Mouse (Mus musculus) hindbrain, embryonic 12.5 days (tissue): ENCODE measurements around the gene Tomm5. TPM values are rescaled to one million over a fixed set of nuclear protein-coding genes. Genes with fewer than 3 reads are reported as not detected.

ENCODE experiments used
- ATAC-seq: fragments of 200-750 bp; cut with Nextera tagmentation; 2 replicates; pipeline ENCODE4 v1.8.0; 2017; ENCODE audit warnings: moderate TSS enrichment; ENCODE audit not compliant: low FRiP score
- H3K27ac ChIP-seq: fragments of 300-500 bp; sonication (generic); 2 replicates; pipeline ENCODE4 v1.5.1; 2016; ENCODE audit warnings: mild to moderate bottlenecking
- H3K27me3 ChIP-seq: fragments of 300-500 bp; sonication (generic); 2 replicates; pipeline ENCODE4 v1.6.1; 2016; ENCODE audit warnings: mild to moderate bottlenecking
- H3K36me3 ChIP-seq: fragments of 300-500 bp; sonication (generic); 2 replicates; pipeline ENCODE4 v1.6.1; 2016; ENCODE audit warnings: mild to moderate bottlenecking
- H3K4me1 ChIP-seq: fragments of 300-500 bp; sonication (generic); 2 replicates; pipeline ENCODE4 v1.6.1; 2016
- H3K4me2 ChIP-seq: fragments of 300-500 bp; sonication (generic); replicated peaks from 2 replicates; pipeline ENCODE4 v1.6.1; 2016; ENCODE audit warnings: mild to moderate bottlenecking
- H3K4me3 ChIP-seq: fragments of 300-500 bp; sonication (generic); 2 replicates; pipeline ENCODE4 v1.5.1; 2016; ENCODE audit warnings: mild to moderate bottlenecking
- H3K9ac ChIP-seq: fragments of 300-500 bp; sonication (generic); 2 replicates; pipeline ENCODE4 v1.6.1; 2016; ENCODE audit warnings: mild to moderate bottlenecking, moderate library complexity
- H3K9me3 ChIP-seq: fragments of 300-500 bp; sonication (generic); replicated peaks from 2 replicates; pipeline ENCODE4 v1.6.1; 2016; ENCODE audit warnings: mild to moderate bottlenecking
- WGBS: fragments of 180-500 bp; shearing (Covaris S2); methylation state at CpG from one replicate; pipeline ENCODE4 v1.1.7; 2016; 5-methylcytosine and 5-hydroxymethylcytosine counted together
- polyA plus RNA-seq: library from polyadenylated mRNA; unstranded; fragments of >200 nt; fragmentation: Nextera tagmentation; extraction: Ambion mirVana; gene quantifications from 2 replicates; pipeline ENCODE4 v1.2.1, GENCODE M21; 2016

Gene Tomm5
- polyA plus RNA-seq = 137 and 148 TPM in 2 replicates

- H3K36me3 ChIP-seq = peaks cover 22% of the 10 kb centered on the region
- no peaks in the 10 kb centered on the region for H3K27me3 ChIP-seq
- H3K9ac ChIP-seq = peak within 1 kb of the TSS; percentile 96
- peak within 1 kb of the TSS; percentile 93 for H3K4me3 ChIP-seq
- peak within 1 kb of the TSS; percentile 90 for H3K4me2 ChIP-seq
- peaks cover 19% of the 10 kb centered on the region for H3K4me1 ChIP-seq
- under 1% methylated on average over 39 of the region's 39 CpGs for WGBS
- peak; percentile 96 for ATAC-seq
- no peaks in the 10 kb centered on the region for H3K9me3 ChIP-seq
- H3K27ac ChIP-seq = peak within 1 kb of the TSS; percentile 64; the same call in 1 of the 2 replicates
These were observed at the start of gene Tomm5 for GRCm38 (mm10) chr4:45107601-45108277. Gene Tomm5, minus strand, starts transcription at chr4:45108114.

- WGBS = 77% methylated on average over 3 of the region's 3 CpGs
- Histone ChIP-seq H3K4me3 (no peak overlapping the region), H3K4me1 (no peaks in the 10 kb centered on the region), H3K9me3 (no peaks in the 10 kb centered on the region), H3K27me3 (no peaks in the 10 kb centered on the region), H3K4me2 (no peak overlapping the region), H3K27ac (no peak overlapping the region), H3K9ac (no peak overlapping the region), H3K36me3 (no peaks in the 10 kb centered on the region)
- ATAC-seq = no peak
These were observed 48.5 kb upstream of the Tomm5 start for GRCm38 (mm10) chr4:45156433-45156832.

- Histone ChIP-seq H3K27ac (peak overlapping the region; percentile 18; the same call in 1 of the 2 replicates), H3K9ac (no peak overlapping the region), H3K4me1 (peaks cover 19% of the 10 kb centered on the region), H3K9me3 (no peaks in the 10 kb centered on the region), H3K27me3 (no peaks in the 10 kb centered on the region), H3K36me3 (no peaks in the 10 kb centered on the region), H3K4me3 (no peak overlapping the region), H3K4me2 (no peak overlapping the region)
- ATAC-seq = no peak
- 78% methylated on average over 8 of the region's 8 CpGs for WGBS
These were observed 35.1 kb upstream of the Tomm5 start for GRCm38 (mm10) chr4:45143005-45143404.

GRCm38 (mm10) chr4:45142411-45142810 lies 34.5 kb upstream of the Tomm5 start:
- H3K36me3 ChIP-seq = no peaks in the 10 kb centered on the region
- H3K27me3 ChIP-seq = no peaks in the 10 kb centered on the region
- H3K4me1 ChIP-seq = peaks cover 19% of the 10 kb centered on the region
- H3K9ac ChIP-seq = no peak overlapping the region
- no peak overlapping the region for H3K27ac ChIP-seq
- ATAC-seq = no peak
- H3K4me3 ChIP-seq = no peak overlapping the region
- H3K4me2 ChIP-seq = 0 out of 2 replicates have a peak overlapping the region, but pooled peaks have one; percentile 6
- no peaks in the 10 kb centered on the region for H3K9me3 ChIP-seq
- 41% methylated on average over 11 of the region's 11 CpGs for WGBS

- ATAC-seq = no peak
- Histone ChIP-seq H3K9me3 (no peaks in the 10 kb centered on the region), H3K4me3 (no peak overlapping the region), H3K27me3 (no peaks in the 10 kb centered on the region), H3K4me1 (peaks cover 19% of the 10 kb centered on the region), H3K9ac (no peak overlapping the region), H3K4me2 (no peak overlapping the region), H3K36me3 (no peaks in the 10 kb centered on the region), H3K27ac (no peak overlapping the region)
- WGBS = 78% methylated on average over 5 of the region's 5 CpGs
These were observed 33.9 kb upstream of the Tomm5 start for GRCm38 (mm10) chr4:45141835-45142234.

GRCm38 (mm10) chr4:45137636-45138035 lies 29.7 kb upstream of the Tomm5 start:
- ATAC-seq = no peak
- no peaks in the 10 kb centered on the region for H3K27me3 ChIP-seq
- peaks cover 10% of the 10 kb centered on the region for H3K4me1 ChIP-seq
- no peaks in the 10 kb centered on the region for H3K36me3 ChIP-seq
- H3K4me3 ChIP-seq = no peak overlapping the region
- 57% methylated on average over 4 of the region's 4 CpGs for WGBS
- H3K9me3 ChIP-seq = no peaks in the 10 kb centered on the region
- H3K27ac ChIP-seq = no peak overlapping the region
- no peak overlapping the region for H3K9ac ChIP-seq
- no peak overlapping the region for H3K4me2 ChIP-seq

GRCm38 (mm10) chr4:45134471-45134870 lies 26.6 kb upstream of the Tomm5 start:
- H3K9me3 ChIP-seq = no peaks in the 10 kb centered on the region
- H3K9ac ChIP-seq = no peak overlapping the region
- ATAC-seq = no peak
- no peak overlapping the region for H3K4me3 ChIP-seq
- H3K4me1 ChIP-seq = no peaks in the 10 kb centered on the region
- H3K4me2 ChIP-seq = no peak overlapping the region
- H3K27ac ChIP-seq = no peak overlapping the region
- WGBS = 78% methylated on average over 8 of the region's 8 CpGs
- no peaks in the 10 kb centered on the region for H3K36me3 ChIP-seq
- no peaks in the 10 kb centered on the region for H3K27me3 ChIP-seq

- no peak for ATAC-seq
- H3K4me3 ChIP-seq = no peak overlapping the region
- H3K9me3 ChIP-seq = no peaks in the 10 kb centered on the region
- no peaks in the 10 kb centered on the region for H3K36me3 ChIP-seq
- H3K4me1 ChIP-seq = no peaks in the 10 kb centered on the region
- H3K9ac ChIP-seq = no peak overlapping the region
- H3K27me3 ChIP-seq = no peaks in the 10 kb centered on the region
- no peak overlapping the region for H3K4me2 ChIP-seq
- 80% methylated on average over 4 of the region's 4 CpGs for WGBS
- H3K27ac ChIP-seq = no peak overlapping the region
These were observed 23.1 kb upstream of the Tomm5 start for GRCm38 (mm10) chr4:45131021-45131420.

- Histone ChIP-seq H3K9ac (no peak overlapping the region), H3K4me3 (no peak overlapping the region), H3K27ac (no peak overlapping the region), H3K9me3 (no peaks in the 10 kb centered on the region), H3K27me3 (no peaks in the 10 kb centered on the region), H3K4me2 (no peak overlapping the region), H3K36me3 (no peaks in the 10 kb centered on the region), H3K4me1 (no peaks in the 10 kb centered on the region)
- no peak for ATAC-seq
- 87% methylated on average over 11 of the region's 11 CpGs for WGBS
These were observed 13.4 kb upstream of the Tomm5 start for GRCm38 (mm10) chr4:45121311-45121710.

GRCm38 (mm10) chr4:45108456-45109110 lies 669 bp upstream of the Tomm5 start:
- WGBS = 72% methylated on average over 8 of the region's 8 CpGs

GRCm38 (mm10) chr4:45107066-45107465 lies 848 bp downstream of the Tomm5 start:
- WGBS = 8% methylated on average over 4 of the region's 4 CpGs
- H3K9me3 ChIP-seq = no peaks in the 10 kb centered on the region
- H3K9ac ChIP-seq = peak overlapping the region; percentile 96
- no peak overlapping the region for H3K27ac ChIP-seq
- H3K4me1 ChIP-seq = peaks cover 19% of the 10 kb centered on the region
- peaks cover 22% of the 10 kb centered on the region for H3K36me3 ChIP-seq
- H3K4me2 ChIP-seq = peak overlapping the region; percentile 90
- H3K4me3 ChIP-seq = peak overlapping the region; percentile 93
- no peak for ATAC-seq
- no peaks in the 10 kb centered on the region for H3K27me3 ChIP-seq

More at GRCm38 (mm10) chr4:45108456-45109110, 669 bp upstream of the Tomm5 start:
- no peak for ATAC-seq
- no peak overlapping the region for H3K4me3 ChIP-seq
- H3K4me1 ChIP-seq = peaks cover 19% of the 10 kb centered on the region
- H3K4me2 ChIP-seq = peak overlapping the region; percentile 90
- peaks cover 14% of the 10 kb centered on the region for H3K36me3 ChIP-seq
- no peak overlapping the region for H3K27ac ChIP-seq
- no peak overlapping the region for H3K9ac ChIP-seq
- H3K27me3 ChIP-seq = no peaks in the 10 kb centered on the region
- H3K9me3 ChIP-seq = no peaks in the 10 kb centered on the region

GRCm38 (mm10) chr4:45106409-45106808 lies 1.5 kb downstream of the Tomm5 start:
- ATAC-seq = no peak
- no peaks in the 10 kb centered on the region for H3K9me3 ChIP-seq
- H3K9ac ChIP-seq = no peak overlapping the region
- H3K4me1 ChIP-seq = peaks cover 19% of the 10 kb centered on the region
- 75% methylated on average over 5 of the region's 5 CpGs for WGBS
- H3K27me3 ChIP-seq = no peaks in the 10 kb centered on the region
- no peak overlapping the region for H3K27ac ChIP-seq
- no peak overlapping the region for H3K4me3 ChIP-seq
- peaks cover 26% of the 10 kb centered on the region for H3K36me3 ChIP-seq
- H3K4me2 ChIP-seq = peak overlapping the region; percentile 90; the same call in 1 of the 2 replicates
